Mouse (Mus musculus): ENCODE measurements around the gene Commd1. TPM values are rescaled to one million over a fixed set of nuclear protein-coding genes. Genes with fewer than 3 reads are reported as not detected.

The Commd1 gene
- polyA plus RNA-seq, 1 experiment from 2014 or later: 217 TPM

DNA sequence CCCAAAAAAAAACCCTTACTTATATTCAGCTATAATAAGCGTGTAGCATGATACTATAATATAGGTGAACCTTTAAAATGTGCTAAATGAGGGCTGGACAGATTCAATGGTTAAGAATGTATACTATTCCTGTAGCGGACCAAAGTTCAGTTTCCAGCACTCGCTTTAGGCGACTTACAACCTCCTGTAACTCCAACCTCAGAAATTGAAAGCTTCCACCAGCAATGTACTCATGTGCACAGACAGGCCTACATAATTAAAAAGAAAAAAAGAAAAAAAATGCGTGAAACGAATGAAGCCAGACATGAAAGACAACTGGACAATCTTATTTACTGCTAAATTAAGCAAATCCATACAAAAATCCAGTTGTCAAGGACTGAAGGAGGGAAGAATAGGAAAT lies 664 bp upstream of the Commd1 start:
- peaks cover 4% of the 10 kb centered on the region for H3K4me1 ChIP-seq (ENCODE audit: insufficient read depth, low read depth, low read length)
- no peak overlapping the region; the same call in 1 of the 2 replicates for H3K4me2 ChIP-seq (replicated peaks; ENCODE audit: low read depth, low read length)

DNA sequence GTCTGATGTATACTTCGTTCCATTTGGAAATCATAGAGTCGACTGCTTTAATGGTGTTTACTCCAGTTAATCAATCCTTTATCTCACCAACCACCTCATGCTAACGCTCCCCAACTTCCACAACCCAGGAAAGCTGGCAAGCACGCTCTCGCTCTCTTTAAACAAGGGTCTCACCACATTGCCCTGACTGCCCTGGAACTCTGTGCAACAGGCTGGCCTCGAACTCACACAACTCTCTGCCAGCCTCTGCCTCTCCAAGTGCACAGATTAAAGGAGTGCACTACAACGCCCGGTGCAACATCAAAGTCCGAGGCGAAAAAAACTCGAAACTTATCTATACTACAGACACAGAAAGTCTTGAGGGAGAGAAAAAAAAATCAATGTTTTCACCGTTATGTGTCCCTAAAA lies 635 bp downstream of the Commd1 start:
- Histone ChIP-seq H3K9me3 (ENCODE audit: low read length) (no peaks in the 10 kb centered on the region), H3K27ac (ENCODE audit: low read length) (peak overlapping the region; percentile 92), H3K4me3 (ENCODE audit: low read depth, low read length) (peak overlapping the region; percentile 70), H3K27me3 (replicated peaks; ENCODE audit: insufficient read depth, low read length) (no peaks in the 10 kb centered on the region), H3K9ac (replicated peaks; ENCODE audit: low read depth) (peak overlapping the region; percentile 68), H3K4me1 (ENCODE audit: insufficient read depth, low read depth, low read length) (peaks cover 4% of the 10 kb centered on the region), H3K4me2 (replicated peaks; ENCODE audit: low read depth, low read length) (peak overlapping the region; percentile 68), H3K36me3 (ENCODE audit: insufficient read depth, low read length) (no peaks in the 10 kb centered on the region)
- TF ChIP-seq EP300 (IDR thresholded peaks at IDR 0.05) (no peak), CTCF (IDR thresholded peaks at IDR 0.05) (no peak)
- no peak for DNase-seq (ENCODE audit: low spot score)
- whole genome bisulfite sequencing: under 1% methylated on average over 12 of the region's 12 CpGs
- peak; percentile 30 for ATAC-seq

More for the DNA sequence above, 664 bp upstream of the Commd1 start:
- Histone ChIP-seq H3K36me3 (ENCODE audit: insufficient read depth, low read length) (no peaks in the 10 kb centered on the region), H3K9ac (replicated peaks; ENCODE audit: low read depth) (no peak overlapping the region), H3K4me3 (ENCODE audit: low read depth, low read length) (no peak overlapping the region), H3K27me3 (replicated peaks; ENCODE audit: insufficient read depth, low read length) (no peaks in the 10 kb centered on the region), H3K9me3 (ENCODE audit: low read length) (no peaks in the 10 kb centered on the region), H3K27ac (ENCODE audit: low read length) (no peak overlapping the region)
- 74% methylated on average over 6 of the region's 6 CpGs for WGBS
- DNase-seq (ENCODE audit: low spot score) (no peak), ATAC-seq (no peak)
- TF ChIP-seq CTCF (IDR thresholded peaks at IDR 0.05) (no peak), EP300 (IDR thresholded peaks at IDR 0.05) (no peak)

GRCm38 (mm10) chr11:22981041-22981440 lies 1.1 kb downstream of the Commd1 start:
- ATAC-seq: no peak

DNA sequence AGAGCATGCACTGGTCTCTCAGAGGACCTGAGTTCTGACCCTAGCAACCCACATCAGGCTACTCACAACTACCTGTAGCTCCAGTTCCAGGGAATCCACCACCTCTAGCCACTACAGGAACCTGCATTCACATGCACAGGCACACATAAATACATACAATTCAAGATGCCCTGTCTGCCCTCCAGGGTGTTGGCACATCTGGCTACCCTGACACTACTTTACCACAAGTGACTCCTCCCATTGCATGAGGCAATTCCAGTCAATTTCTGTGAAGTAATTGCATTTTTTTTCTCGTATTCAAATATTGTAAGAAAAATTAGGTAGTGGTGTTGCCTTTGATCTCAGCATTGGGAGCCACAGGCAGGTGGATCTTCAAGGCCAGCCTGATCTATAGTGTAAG lies 3.0 kb downstream of the Commd1 start:
- TF ChIP-seq EP300 (IDR thresholded peaks at IDR 0.05): no peak
- no peak for TF ChIP-seq CTCF (IDR thresholded peaks at IDR 0.05)
- DNase-seq (ENCODE audit: low spot score): no peak
- WGBS: 77% methylated on average over 1 of the region's 1 CpGs
- no peak for ATAC-seq
- Histone ChIP-seq H3K36me3 (ENCODE audit: insufficient read depth, low read length) (no peaks in the 10 kb centered on the region), H3K4me3 (ENCODE audit: low read depth, low read length) (no peak overlapping the region), H3K4me1 (ENCODE audit: insufficient read depth, low read depth, low read length) (peaks cover 4% of the 10 kb centered on the region), H3K4me2 (replicated peaks; ENCODE audit: low read depth, low read length) (no peak overlapping the region), H3K27me3 (replicated peaks; ENCODE audit: insufficient read depth, low read length) (no peaks in the 10 kb centered on the region), H3K9ac (replicated peaks; ENCODE audit: low read depth) (no peak overlapping the region), H3K27ac (ENCODE audit: low read length) (no peak overlapping the region), H3K9me3 (ENCODE audit: low read length) (no peaks in the 10 kb centered on the region)

More at GRCm38 (mm10) chr11:22981041-22981440, 1.1 kb downstream of the Commd1 start:
- DNase-seq (ENCODE audit: low spot score): no peak
- Histone ChIP-seq H3K4me3 (ENCODE audit: low read depth, low read length) (peak overlapping the region; percentile 70; the same call in 1 of the 2 replicates), H3K27ac (ENCODE audit: low read length) (peak overlapping the region; percentile 92; the same call in 1 of the 2 replicates), H3K36me3 (ENCODE audit: insufficient read depth, low read length) (no peaks in the 10 kb centered on the region), H3K27me3 (replicated peaks; ENCODE audit: insufficient read depth, low read length) (no peaks in the 10 kb centered on the region), H3K4me1 (ENCODE audit: insufficient read depth, low read depth, low read length) (peaks cover 4% of the 10 kb centered on the region), H3K9me3 (ENCODE audit: low read length) (no peaks in the 10 kb centered on the region), H3K4me2 (replicated peaks; ENCODE audit: low read depth, low read length) (peak overlapping the region; percentile 68), H3K9ac (replicated peaks; ENCODE audit: low read depth) (peak overlapping the region; percentile 68)
- WGBS: 45% methylated on average over 4 of the region's 4 CpGs
- TF ChIP-seq EP300 (IDR thresholded peaks at IDR 0.05): no peak
- no peak for TF ChIP-seq CTCF (IDR thresholded peaks at IDR 0.05)

DNA sequence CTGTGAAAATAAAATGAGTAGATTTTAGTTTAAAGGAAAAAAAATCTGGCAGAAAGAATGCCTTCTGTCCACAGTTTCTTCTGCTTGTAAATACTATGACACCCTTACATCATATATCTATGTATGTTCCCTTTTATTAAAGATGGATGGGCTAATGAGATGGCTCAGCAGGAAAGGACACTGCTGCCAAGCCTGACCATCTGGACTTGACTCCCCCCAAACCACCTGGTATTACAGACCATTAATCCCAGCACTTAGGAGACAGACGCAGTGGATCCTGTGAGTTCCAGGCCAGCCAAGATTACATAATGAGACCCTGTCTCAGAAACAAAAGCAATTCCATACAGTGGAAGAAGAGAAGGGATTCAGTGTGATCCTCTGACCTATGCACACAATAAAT lies 3.5 kb downstream of the Commd1 start:
- H3K9ac ChIP-seq (replicated peaks; ENCODE audit: low read depth): no peak overlapping the region
- DNase-seq (ENCODE audit: low spot score): no peak
- no peaks in the 10 kb centered on the region for H3K9me3 ChIP-seq (ENCODE audit: low read length)
- H3K27ac ChIP-seq (ENCODE audit: low read length): no peak overlapping the region
- no peak overlapping the region for H3K4me3 ChIP-seq (ENCODE audit: low read depth, low read length)
- H3K36me3 ChIP-seq (ENCODE audit: insufficient read depth, low read length): no peaks in the 10 kb centered on the region
- ATAC-seq: no peak
- 46% methylated on average over 1 of the region's 1 CpGs for WGBS
- H3K4me2 ChIP-seq (replicated peaks; ENCODE audit: low read depth, low read length): no peak overlapping the region
- H3K4me1 ChIP-seq (ENCODE audit: insufficient read depth, low read depth, low read length): peaks cover 4% of the 10 kb centered on the region
- no peak for TF ChIP-seq EP300 (IDR thresholded peaks at IDR 0.05)
- no peak for TF ChIP-seq CTCF (IDR thresholded peaks at IDR 0.05)
- no peaks in the 10 kb centered on the region for H3K27me3 ChIP-seq (replicated peaks; ENCODE audit: insufficient read depth, low read length)

DNA sequence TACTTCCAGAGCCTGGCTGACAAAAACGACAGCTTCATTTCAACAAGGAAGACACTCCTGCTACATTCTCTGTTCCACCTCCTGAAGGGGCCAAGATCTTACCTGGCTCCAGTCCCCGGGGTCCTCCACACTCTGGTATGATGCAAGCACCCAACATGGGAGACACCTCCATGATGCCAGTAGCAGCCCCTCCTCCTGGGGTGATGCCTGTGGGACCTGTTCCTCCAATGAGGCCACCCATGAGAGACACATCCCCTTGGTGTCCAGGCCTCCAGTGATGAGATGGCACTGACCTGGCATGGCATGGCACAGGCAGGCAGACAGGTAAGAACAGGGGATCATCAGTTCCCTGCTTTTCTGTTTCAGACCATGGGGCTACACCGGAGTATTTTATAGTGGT lies 4.0 kb downstream of the Commd1 start:
- H3K4me1 ChIP-seq (ENCODE audit: insufficient read depth, low read depth, low read length): peaks cover 4% of the 10 kb centered on the region

GRCm38 (mm10) chr11:22973599-22973998 lies 8.6 kb downstream of the Commd1 start:
- no peaks in the 10 kb centered on the region for H3K27me3 ChIP-seq (replicated peaks; ENCODE audit: insufficient read depth, low read length)
- H3K4me2 ChIP-seq (replicated peaks; ENCODE audit: low read depth, low read length): peak overlapping the region; percentile 52
- no peaks in the 10 kb centered on the region for H3K4me1 ChIP-seq (ENCODE audit: insufficient read depth, low read depth, low read length)
- no peaks in the 10 kb centered on the region for H3K9me3 ChIP-seq (ENCODE audit: low read length)
- peak overlapping the region; percentile 85 for H3K27ac ChIP-seq (ENCODE audit: low read length)
- WGBS: 53% methylated on average over 14 of the region's 14 CpGs
- TF ChIP-seq EP300 (IDR thresholded peaks at IDR 0.05) (no peak), CTCF (IDR thresholded peaks at IDR 0.05) (no peak)
- H3K4me3 ChIP-seq (ENCODE audit: low read depth, low read length): peak overlapping the region; percentile 48
- DNase-seq (ENCODE audit: low spot score) (peak; percentile 70), ATAC-seq (peak; percentile 57)
- H3K9ac ChIP-seq (replicated peaks; ENCODE audit: low read depth): peak overlapping the region; percentile 50
- H3K36me3 ChIP-seq (ENCODE audit: insufficient read depth, low read length): no peaks in the 10 kb centered on the region

More for the DNA sequence above, 4.0 kb downstream of the Commd1 start:
- H3K9ac ChIP-seq (replicated peaks; ENCODE audit: low read depth): no peak overlapping the region
- no peaks in the 10 kb centered on the region for H3K27me3 ChIP-seq (replicated peaks; ENCODE audit: insufficient read depth, low read length)
- no peaks in the 10 kb centered on the region for H3K36me3 ChIP-seq (ENCODE audit: insufficient read depth, low read length)
- no peak for ATAC-seq
- DNase-seq (ENCODE audit: low spot score): no peak
- H3K9me3 ChIP-seq (ENCODE audit: low read length): no peaks in the 10 kb centered on the region
- H3K4me3 ChIP-seq (ENCODE audit: low read depth, low read length): no peak overlapping the region
- 93% methylated on average over 3 of the region's 3 CpGs for WGBS
- TF ChIP-seq CTCF (IDR thresholded peaks at IDR 0.05) (no peak), EP300 (IDR thresholded peaks at IDR 0.05) (no peak)
- H3K27ac ChIP-seq (ENCODE audit: low read length): no peak overlapping the region
- no peak overlapping the region for H3K4me2 ChIP-seq (replicated peaks; ENCODE audit: low read depth, low read length)

Data from lung, postnatal 0 days (tissue).